Mouse (Mus musculus) brain, embryonic 18.5 days (tissue): Measurements from ENCODE around the gene Sbf2.

Experiments used
- DNase-seq: peaks from one replicate; pipeline ENCODE4 v3.0.0-alpha.2; 2012; ENCODE audit warnings: low read depth, low spot score

Sbf2 gene

DNA sequence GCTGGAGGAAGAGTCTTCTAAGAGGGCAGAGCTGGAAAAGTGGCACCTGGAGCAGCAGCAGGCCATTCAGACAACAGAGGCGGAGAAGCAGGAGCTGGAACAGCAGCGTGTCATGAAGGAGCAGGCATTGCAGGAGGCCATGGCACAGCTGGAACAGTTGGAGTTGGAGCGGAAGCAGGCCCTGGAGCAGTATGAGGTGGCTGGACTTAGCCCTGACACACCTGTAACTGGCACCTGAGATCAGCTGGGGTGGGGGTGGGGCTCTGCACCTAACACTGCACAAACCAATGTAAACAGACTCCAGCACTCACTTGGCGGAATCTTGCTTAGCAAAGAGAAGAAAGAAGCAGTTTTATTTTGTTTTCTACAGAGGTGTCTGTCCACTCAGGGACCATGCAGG, 335.5 kb downstream of the Sbf2 start:
- no peak for DNase-seq

DNA sequence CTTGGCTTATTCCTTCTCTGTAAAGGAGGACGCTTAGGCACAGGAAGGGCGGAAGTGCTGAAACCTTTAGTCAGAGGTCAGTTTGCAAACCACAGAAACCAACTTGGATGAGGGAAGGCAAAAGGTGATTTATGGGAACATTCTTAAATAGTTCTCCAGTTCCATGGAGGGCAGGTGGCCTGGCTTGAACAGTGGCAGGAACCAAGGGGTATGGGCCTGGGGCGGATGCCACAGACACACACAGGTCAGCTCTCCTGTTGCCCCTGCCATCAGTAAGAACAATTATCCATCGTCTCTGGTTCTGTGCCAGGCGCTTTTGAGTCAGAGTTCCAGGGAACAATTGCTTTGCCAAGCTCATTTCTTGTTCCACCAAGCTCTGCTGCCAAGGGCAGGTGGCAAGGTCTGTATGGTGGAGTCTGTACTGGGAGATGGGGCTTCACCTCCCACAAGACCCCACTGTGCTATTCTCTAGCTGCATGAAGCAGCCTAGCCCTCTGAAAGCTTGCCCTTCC, 336.9 kb downstream of the Sbf2 start:
- no peak for DNase-seq

DNA sequence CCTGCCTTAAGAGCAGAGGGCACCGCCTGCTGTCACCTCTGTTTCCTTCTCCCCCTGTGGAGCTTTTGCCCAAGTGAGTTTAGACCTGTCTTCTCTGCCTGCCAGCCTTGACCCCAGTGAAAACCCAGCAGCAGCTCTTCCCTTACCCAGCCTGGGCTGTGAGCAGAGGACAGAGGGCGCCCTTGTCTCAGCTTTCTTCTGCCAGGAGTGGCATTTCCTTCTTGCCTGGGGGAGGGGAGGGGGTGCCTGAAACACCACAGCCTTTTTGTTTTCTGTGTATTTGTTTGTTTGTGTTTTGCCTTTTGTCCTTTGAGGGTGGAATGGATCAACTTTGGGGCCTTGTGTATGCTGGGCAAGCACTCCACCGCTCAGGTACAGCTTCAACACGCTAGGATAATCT, 342.3 kb downstream of the Sbf2 start:
- no peak for DNase-seq

DNA sequence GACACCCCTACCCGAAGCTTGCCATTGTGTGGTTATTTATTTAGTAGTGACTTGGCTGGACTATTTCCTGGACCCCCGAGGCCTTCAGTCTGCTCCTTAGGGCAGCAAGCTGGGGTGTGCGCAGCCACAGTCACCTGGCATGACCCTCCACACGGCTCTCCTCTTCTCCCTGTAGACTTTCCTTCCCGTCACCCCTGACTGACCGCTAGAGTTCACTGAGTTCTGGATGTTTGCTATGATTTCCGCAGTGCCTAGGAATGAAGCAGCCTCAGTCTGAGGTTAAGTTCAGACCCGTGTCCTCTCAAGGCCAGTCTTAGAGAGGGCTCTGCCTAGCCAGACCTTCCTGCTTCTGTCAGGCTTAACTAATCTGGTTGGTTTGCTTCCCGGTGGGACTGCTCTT, 342.9 kb downstream of the Sbf2 start:
- no peak for DNase-seq

DNA sequence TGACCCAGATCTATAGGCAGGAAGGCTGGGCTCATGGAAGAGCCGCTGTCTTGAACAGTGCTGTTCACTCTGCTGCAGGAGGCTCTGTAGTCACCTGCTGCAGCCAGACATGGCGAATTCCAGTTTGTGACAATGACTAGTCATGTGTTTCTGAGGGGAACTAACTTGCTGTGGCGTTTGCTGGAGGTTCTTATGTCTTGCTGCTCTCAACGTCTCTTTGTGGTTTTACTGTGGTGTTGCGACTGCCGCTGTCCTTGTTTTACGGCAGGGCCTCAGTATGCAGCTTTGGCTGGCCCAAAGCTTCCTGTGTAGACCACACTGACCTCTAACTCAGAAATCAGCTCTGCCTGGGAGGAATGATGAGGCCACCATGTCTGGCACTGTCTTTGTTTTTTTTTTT, 344.3 kb downstream of the Sbf2 start:
- no peak for DNase-seq

DNA sequence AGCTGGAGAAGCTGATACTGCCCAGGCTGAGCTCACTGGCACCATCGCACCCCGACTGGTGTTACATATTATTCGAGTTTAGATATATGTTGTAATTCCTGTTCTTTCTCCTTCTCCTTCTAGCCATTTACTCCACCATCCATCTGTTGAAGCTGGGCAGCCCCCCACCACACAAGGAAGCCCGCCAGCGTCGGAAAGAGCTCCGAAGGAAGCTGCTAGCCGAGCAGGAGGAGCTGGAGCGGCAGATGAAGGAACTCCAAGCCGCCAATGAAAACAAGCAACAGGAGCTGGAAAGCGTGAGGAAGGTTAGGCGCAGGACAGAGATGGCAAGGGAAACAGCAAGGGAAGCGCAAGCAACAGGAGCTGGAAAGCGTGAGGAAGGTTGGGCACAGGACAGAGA, 344.9 kb downstream of the Sbf2 start:
- DNase-seq: no peak

DNA sequence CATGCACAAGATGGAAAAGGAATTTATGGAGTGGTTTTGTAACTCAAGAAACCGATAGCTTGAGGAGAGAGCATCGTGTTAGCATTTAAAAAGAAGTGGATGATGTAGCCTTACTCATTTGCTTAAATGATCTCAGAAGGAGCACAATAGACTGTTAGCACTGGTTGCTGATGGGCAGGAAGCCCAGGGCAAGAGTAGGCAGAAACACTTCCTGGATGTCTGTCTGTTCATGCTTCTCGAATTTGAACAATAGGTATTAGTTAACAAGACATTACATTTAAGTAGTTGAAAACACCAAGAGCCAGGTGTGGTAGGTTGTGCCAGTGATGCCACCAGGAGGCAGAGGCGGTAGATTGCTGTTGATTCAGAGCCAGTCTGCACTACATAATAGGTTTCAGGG, 346.2 kb downstream of the Sbf2 start:
- no peak for DNase-seq

DNA sequence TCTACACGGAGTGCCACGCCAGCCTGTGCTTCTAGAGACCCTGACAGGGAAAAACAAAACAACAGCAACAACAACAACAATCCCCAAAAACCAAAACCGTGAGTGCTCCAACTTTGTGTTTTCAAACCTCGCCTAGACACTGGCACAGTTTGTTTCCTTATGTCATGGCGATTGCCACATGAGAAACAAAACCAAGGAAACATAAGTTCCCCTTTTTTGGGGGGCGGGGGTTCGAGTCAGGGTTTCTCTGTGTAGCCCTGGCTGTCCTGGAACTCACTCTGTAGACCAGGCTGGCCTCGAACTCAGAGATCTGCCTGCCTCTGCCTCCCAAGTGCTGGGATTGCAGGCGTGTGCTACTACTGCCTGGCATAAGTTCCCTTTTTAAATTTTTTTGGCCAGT, 346.7 kb downstream of the Sbf2 start:
- DNase-seq: no peak

DNA sequence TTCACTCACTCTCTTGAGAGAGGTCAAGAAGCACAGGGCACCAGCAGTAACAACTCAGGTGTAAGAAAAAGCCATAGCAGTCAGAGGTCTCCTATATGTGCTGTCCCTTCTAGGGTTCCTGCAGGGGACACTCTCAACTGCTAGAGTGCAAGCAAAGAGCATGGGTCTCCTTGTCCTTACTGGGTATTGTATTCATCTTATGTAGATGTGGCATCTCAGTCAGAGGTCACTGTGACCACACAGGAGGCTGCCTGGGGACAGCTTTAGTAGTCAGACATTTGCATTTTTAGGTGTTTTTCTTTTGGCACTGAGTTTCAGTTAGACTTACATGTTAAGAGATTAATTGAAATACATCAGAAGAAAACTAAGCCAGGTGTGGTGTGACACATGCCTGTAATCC, 347.7 kb downstream of the Sbf2 start:
- no peak for DNase-seq

DNA sequence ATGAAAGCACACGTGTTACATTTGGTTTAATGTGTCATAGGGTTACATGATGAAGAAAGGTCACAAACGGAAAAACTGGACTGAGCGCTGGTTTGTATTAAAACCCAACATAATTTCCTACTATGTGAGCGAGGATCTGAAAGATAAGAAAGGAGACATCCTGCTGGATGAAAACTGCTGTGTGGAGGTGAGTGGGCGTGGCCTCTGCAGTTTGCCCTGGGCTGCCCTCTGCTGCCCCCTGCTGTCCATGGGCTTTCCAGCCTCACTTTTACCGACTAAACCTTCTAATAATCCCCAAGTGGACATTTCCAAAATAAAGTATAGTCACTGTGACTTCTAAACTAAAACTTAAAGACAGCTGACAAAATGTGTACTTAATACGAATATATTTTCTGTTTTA, 348.9 kb downstream of the Sbf2 start:
- DNase-seq: no peak

DNA sequence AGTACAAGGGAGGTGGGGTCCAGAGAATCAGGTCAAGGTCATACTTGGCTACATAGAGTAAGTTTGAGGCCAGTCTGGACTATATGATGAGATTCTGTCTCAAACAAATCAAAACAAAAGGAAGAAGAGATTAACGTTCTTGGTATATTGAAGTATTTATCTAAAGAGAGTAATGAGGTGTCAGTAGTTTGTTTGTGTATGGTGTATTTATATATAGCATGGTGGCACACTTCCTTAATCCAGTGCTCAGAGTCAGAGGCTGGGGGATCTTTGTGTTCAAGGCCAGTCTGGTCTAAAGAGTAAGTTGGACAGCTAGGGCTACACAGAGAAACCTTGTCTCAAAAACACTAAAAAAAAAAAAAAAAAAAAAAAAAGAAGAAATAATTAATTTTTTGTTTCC, 351.2 kb downstream of the Sbf2 start:
- DNase-seq: no peak

DNA sequence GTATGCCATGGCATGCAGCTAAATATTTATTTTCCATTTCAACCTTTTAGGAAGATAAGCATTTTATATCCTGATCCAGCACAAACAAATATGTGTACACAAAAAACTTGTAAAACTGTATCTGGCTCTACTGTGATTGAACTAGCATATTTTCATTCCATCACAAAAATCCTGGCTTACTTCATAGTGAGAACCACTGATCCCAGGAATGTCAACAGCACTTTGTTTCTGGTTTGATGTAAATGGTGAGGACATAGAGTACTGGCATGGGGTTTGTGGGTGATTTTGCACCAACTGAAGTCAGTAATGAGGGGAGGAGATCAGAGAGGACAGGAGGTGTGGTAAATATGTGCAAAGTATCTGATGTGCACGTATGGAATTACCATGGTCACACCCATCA, 352.1 kb downstream of the Sbf2 start:
- no peak for DNase-seq

DNA sequence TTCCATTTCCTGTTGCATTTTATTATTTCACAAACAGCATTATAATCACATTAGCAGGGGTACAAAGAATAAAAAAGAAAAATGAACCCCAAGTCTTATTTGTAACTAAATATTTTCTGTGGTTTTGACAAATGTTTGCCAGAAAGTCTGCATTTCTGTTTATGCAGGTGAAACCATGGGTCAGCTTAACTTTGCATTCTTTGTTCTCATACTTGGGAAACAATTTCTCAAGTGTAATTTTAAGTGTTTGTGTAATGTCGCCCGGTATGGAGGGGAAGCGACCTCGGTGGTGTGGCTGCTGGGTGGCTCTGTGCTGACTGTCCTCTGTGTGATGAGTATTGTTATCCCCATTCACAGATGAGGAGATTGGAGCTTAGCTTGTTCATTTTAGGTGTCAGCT, 352.9 kb downstream of the Sbf2 start:
- no peak for DNase-seq

DNA sequence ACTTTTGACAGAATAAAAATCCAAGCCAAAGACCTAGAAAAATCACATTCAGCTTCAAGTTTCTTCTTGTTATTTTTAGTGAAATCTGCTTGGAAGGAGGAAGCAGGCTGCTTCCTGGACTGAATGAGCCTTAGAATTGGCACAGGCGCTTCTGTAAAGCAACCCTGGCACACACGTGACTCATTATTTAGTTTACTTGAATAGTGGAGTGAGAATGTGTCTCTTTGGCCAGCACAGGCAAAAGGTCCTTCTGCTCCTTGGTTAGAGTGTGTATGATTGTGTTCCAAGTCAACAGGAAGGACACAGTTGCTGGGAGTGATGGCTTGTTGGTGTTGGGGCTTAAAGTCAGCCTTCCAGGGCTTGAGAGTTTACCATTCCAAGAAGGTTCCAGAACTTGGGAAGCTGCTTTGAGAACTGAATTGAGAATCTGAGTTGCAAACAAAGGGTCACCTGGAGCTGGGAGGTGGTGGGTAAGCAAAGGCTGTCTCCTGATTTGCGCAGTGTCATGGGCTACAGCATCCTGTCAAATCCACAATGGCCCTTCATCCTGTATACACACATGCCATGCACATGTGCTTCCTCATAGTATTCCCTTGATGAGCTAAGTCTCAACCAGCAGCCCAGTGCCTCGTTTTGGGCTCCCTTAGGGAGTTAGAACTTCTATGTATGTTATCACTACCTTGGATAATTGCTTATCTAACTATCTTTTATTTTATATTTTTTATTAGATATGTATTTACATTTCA, 354.6 kb downstream of the Sbf2 start:
- peak; percentile 14 for DNase-seq

DNA sequence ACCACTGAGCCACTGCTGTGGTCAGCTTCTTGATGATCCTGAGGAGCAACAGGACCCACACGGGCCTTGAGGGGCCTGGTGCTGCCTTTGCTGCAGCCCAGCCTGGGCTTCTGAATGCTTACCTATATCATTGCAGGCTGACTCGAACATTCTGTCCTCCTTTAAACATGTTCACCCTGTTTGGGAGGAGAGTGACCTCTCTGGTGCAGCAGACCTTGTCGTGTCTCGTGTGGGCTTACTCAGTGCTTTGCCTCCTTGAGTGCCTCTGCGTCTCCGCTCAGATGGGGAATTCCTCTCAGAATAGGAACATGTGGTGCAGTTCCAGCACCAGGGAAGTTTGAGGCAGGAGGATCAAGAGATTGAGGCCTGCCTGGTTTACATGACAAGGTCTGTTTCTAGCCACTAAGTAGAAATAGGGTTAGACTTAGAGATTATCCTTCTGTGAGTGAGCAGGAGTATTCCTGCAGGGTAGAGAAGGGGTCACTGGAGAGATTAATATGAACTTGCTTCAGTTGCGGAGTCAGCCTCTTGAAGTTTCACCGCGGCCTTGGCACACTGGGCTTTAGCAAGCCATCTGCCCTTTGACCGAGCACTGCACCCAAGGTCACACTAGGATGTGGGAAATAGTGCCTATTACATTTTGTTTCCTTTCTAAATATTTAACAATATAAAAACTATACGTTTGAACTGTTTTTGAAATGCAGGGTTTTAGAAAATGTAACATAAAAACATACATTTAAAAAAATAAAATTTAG, 356.3 kb downstream of the Sbf2 start:
- no peak for DNase-seq
